Mouse (Mus musculus) heart, embryonic 11.5 days (tissue): ENCODE measurements around the gene Cpne5. TPM values are rescaled to one million over a fixed set of nuclear protein-coding genes. Genes with fewer than 3 reads are reported as not detected.
A peak's percentile ranks its signal among the peaks of the same experiment; 100 is the strongest.
"Not testable (repeated sequence)": the region's sequence is repeated elsewhere in the genome, so short reads cannot be mapped to it uniquely, and the experiment has no call there.

Experiments used
- ATAC-seq: fragments of 200-750 bp; cut with Nextera tagmentation; replicated peaks from 2 replicates; pipeline ENCODE4 v1.8.0; 2017; ENCODE audit warnings: moderate library complexity; ENCODE audit not compliant: insufficient number of reproducible peaks, low FRiP score, low TSS enrichment
- H3K27ac ChIP-seq: fragments of 300-500 bp; sonication (generic); 2 replicates; pipeline ENCODE4 v1.5.1; 2014; ENCODE audit warnings: mild to moderate bottlenecking, low read depth, low read length
- H3K27me3 ChIP-seq: fragments of 300-500 bp; sonication (generic); 2 replicates; pipeline ENCODE4 v1.6.1; 2014; ENCODE audit warnings: mild to moderate bottlenecking, low read length, mixed read lengths; ENCODE audit not compliant: control insufficient read depth, insufficient read depth
- H3K36me3 ChIP-seq: fragments of 300-500 bp; sonication (generic); 2 replicates; pipeline ENCODE4 v1.6.1; 2014; ENCODE audit warnings: mild to moderate bottlenecking, low read length, moderate library complexity, mixed read lengths; ENCODE audit not compliant: control insufficient read depth, insufficient read depth
- H3K4me1 ChIP-seq: fragments of 300-500 bp; sonication (generic); 2 replicates; pipeline ENCODE4 v1.6.1; 2014; ENCODE audit warnings: low read length; ENCODE audit not compliant: control insufficient read depth, insufficient read depth
- H3K4me2 ChIP-seq: fragments of 300-500 bp; sonication (generic); 2 replicates; pipeline ENCODE4 v1.6.1; 2014; ENCODE audit warnings: mild to moderate bottlenecking, moderate library complexity
- H3K4me3 ChIP-seq: fragments of 300-500 bp; sonication (generic); 2 replicates; pipeline ENCODE4 v1.5.1; 2014; ENCODE audit warnings: low read depth, low read length
- H3K9ac ChIP-seq: fragments of 300-500 bp; sonication (generic); 2 replicates; pipeline ENCODE4 v1.6.1; 2014; ENCODE audit warnings: mild to moderate bottlenecking, low read depth, low read length, moderate library complexity
- H3K9me3 ChIP-seq: fragments of 300-500 bp; sonication (generic); replicated peaks from 2 replicates; pipeline ENCODE4 v1.6.1; 2016; ENCODE audit warnings: low read length; ENCODE audit not compliant: control insufficient read depth
- WGBS: fragments of 180-500 bp; shearing (Covaris S2); extraction: QIAGEN DNeasy Blood & Tissue Kit; methylation state at CpG from one replicate; pipeline ENCODE4 v1.1.7; 2014; ENCODE audit not compliant: insufficient replicate concordance; 5-methylcytosine and 5-hydroxymethylcytosine counted together
- polyA plus RNA-seq: library from polyadenylated mRNA; unstranded; fragments of >200 nt; fragmentation: Nextera tagmentation; extraction: Ambion mirVana; gene quantifications from 2 replicates; pipeline ENCODE4 v1.2.1, GENCODE M21; 2014

The Cpne5 gene
- polyA plus RNA-seq, 1 experiment from 2014 or later = 24.0 TPM

- Histone ChIP-seq H3K9ac (no peak overlapping the region), H3K9me3 (no peaks in the 10 kb centered on the region), H3K27ac (no peak overlapping the region), H3K36me3 (peaks cover 16% of the 10 kb centered on the region), H3K4me3 (no peak overlapping the region), H3K27me3 (no peaks in the 10 kb centered on the region), H3K4me2 (no peak overlapping the region), H3K4me1 (peaks cover 43% of the 10 kb centered on the region)
- WGBS = 92% methylated on average over 15 of the region's 15 CpGs
- no peak for ATAC-seq
Measured at GRCm38 (mm10) chr17:29260501-29260900, 22.5 kb upstream of the Cpne5 start.

GRCm38 (mm10) chr17:29259489-29259888, 21.5 kb upstream of the Cpne5 start:
- Histone ChIP-seq H3K9me3 (no peaks in the 10 kb centered on the region), H3K27me3 (no peaks in the 10 kb centered on the region), H3K27ac (no peak overlapping the region), H3K4me1 (peaks cover 46% of the 10 kb centered on the region), H3K4me3 (no peak overlapping the region), H3K36me3 (peaks cover 16% of the 10 kb centered on the region), H3K4me2 (no peak overlapping the region), H3K9ac (no peak overlapping the region)
- 9% methylated on average over 3 of the region's 3 CpGs for WGBS
- no peak for ATAC-seq

GRCm38 (mm10) chr17:29258921-29259320, 21.0 kb upstream of the Cpne5 start:
- Histone ChIP-seq H3K9me3 (no peaks in the 10 kb centered on the region), H3K4me1 (peaks cover 48% of the 10 kb centered on the region), H3K4me3 (no peak overlapping the region), H3K36me3 (peaks cover 16% of the 10 kb centered on the region), H3K9ac (no peak overlapping the region), H3K27me3 (no peaks in the 10 kb centered on the region), H3K4me2 (no peak overlapping the region), H3K27ac (no peak overlapping the region)
- 95% methylated on average over 2 of the region's 2 CpGs for WGBS
- no peak for ATAC-seq

GRCm38 (mm10) chr17:29258025-29258558, 20.1 kb upstream of the Cpne5 start:
- Histone ChIP-seq H3K9ac (no peak overlapping the region), H3K27ac (peak overlapping the region; percentile 88), H3K36me3 (peaks cover 16% of the 10 kb centered on the region)

GRCm38 (mm10) chr17:29257001-29257511, 19.1 kb upstream of the Cpne5 start:
- peaks cover 49% of the 10 kb centered on the region for H3K4me1 ChIP-seq
- H3K36me3 ChIP-seq = peaks cover 20% of the 10 kb centered on the region
- peak; percentile 65 for ATAC-seq
- H3K9ac ChIP-seq = 0 out of 2 replicates have a peak overlapping the region, but pooled peaks have one; percentile 8
- no peaks in the 10 kb centered on the region for H3K27me3 ChIP-seq
- WGBS = 68% methylated on average over 10 of the region's 10 CpGs
- H3K9me3 ChIP-seq = no peaks in the 10 kb centered on the region
- no peak overlapping the region for H3K4me3 ChIP-seq
- peak overlapping the region; percentile 33 for H3K4me2 ChIP-seq
- H3K27ac ChIP-seq = peak overlapping the region; percentile 88

More at GRCm38 (mm10) chr17:29258025-29258558, 20.1 kb upstream of the Cpne5 start:
- Histone ChIP-seq H3K4me2 (no peak overlapping the region), H3K4me1 (peaks cover 49% of the 10 kb centered on the region), H3K4me3 (no peak overlapping the region), H3K27me3 (no peaks in the 10 kb centered on the region), H3K9me3 (no peaks in the 10 kb centered on the region)
- 81% methylated on average over 10 of the region's 10 CpGs for WGBS
- ATAC-seq = no peak

- H3K27ac ChIP-seq = peak overlapping the region; percentile 88
- ATAC-seq = no peak
Measured at GRCm38 (mm10) chr17:29256507-29256906, 18.5 kb upstream of the Cpne5 start.

GRCm38 (mm10) chr17:29254784-29255183, 16.8 kb upstream of the Cpne5 start:
- Histone ChIP-seq H3K36me3 (peaks cover 19% of the 10 kb centered on the region), H3K27ac (peak overlapping the region; percentile 95), H3K4me1 (peaks cover 68% of the 10 kb centered on the region)
- not testable (repeated sequence) for H3K9me3 ChIP-seq, H3K27me3 ChIP-seq, H3K4me2 ChIP-seq, H3K9ac ChIP-seq, H3K4me3 ChIP-seq, ATAC-seq
- WGBS = 93% methylated on average over 6 of the region's 6 CpGs

More at GRCm38 (mm10) chr17:29256507-29256906, 18.5 kb upstream of the Cpne5 start:
- Histone ChIP-seq H3K27me3 (no peaks in the 10 kb centered on the region), H3K4me2 (peak overlapping the region; percentile 33), H3K4me1 (peaks cover 54% of the 10 kb centered on the region), H3K4me3 (no peak overlapping the region), H3K36me3 (peaks cover 21% of the 10 kb centered on the region), H3K9me3 (no peaks in the 10 kb centered on the region), H3K9ac (0 out of 2 replicates have a peak overlapping the region, but pooled peaks have one; percentile 8)
- WGBS = 66% methylated on average over 6 of the region's 6 CpGs

- H3K4me3 ChIP-seq = no peak overlapping the region
- no peak for ATAC-seq
- no peaks in the 10 kb centered on the region for H3K27me3 ChIP-seq
- H3K9me3 ChIP-seq = no peaks in the 10 kb centered on the region
- peaks cover 19% of the 10 kb centered on the region for H3K36me3 ChIP-seq
- H3K4me2 ChIP-seq = peak overlapping the region; percentile 40; the same call in 1 of the 2 replicates
- WGBS = 47% methylated on average over 9 of the region's 9 CpGs
- H3K4me1 ChIP-seq = peaks cover 72% of the 10 kb centered on the region
- 0 out of 2 replicates have a peak overlapping the region, but pooled peaks have one; percentile 1 for H3K9ac ChIP-seq
- H3K27ac ChIP-seq = peak overlapping the region; percentile 95
Measured at GRCm38 (mm10) chr17:29253684-29254083, 15.7 kb upstream of the Cpne5 start.

GRCm38 (mm10) chr17:29253236-29253635, 15.3 kb upstream of the Cpne5 start:
- H3K9me3 ChIP-seq = no peaks in the 10 kb centered on the region
- peaks cover 18% of the 10 kb centered on the region for H3K36me3 ChIP-seq
- no peak for ATAC-seq
- no peaks in the 10 kb centered on the region for H3K27me3 ChIP-seq
- no peak overlapping the region for H3K4me3 ChIP-seq
- WGBS = 67% methylated on average over 2 of the region's 2 CpGs
- H3K4me2 ChIP-seq = no peak overlapping the region
- peaks cover 76% of the 10 kb centered on the region for H3K4me1 ChIP-seq
- H3K9ac ChIP-seq = peak overlapping the region; percentile 22; the same call in 1 of the 2 replicates
- H3K27ac ChIP-seq = peak overlapping the region; percentile 95
